Mouse (Mus musculus): ENCODE measurements around the gene Rab14.

DNA sequence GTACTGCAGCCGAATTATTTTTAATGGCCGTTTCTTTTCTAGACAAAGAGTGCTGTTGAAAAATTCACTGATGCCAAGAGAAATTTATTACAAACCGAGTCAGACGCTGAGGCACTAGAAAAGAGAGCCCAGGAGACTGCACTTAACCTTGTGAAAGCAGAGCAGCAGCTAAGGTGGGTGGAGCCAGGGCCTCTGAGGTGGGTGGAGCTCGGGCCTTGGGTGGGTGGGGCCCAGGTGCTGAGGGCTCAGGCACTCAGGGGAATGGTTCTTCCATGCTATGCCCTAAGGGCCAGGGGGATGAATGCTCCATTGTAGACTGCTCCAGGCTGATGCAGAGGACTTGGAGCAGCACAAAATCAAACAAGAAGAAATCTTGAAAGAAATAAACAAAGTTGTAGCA is 40.7 kb downstream of the Rab14 start:
- TF ChIP-seq CTCF (IDR thresholded peaks at IDR 0.05; ENCODE audit: extremely low read depth, insufficient read depth, low read length) (no peak), POLR2A (IDR thresholded peaks at IDR 0.05; ENCODE audit: extremely low read depth, insufficient read depth, low read length) (no peak)
